Mouse (Mus musculus): ENCODE results near the gene Ptk7.

Ptk7 gene

DNA sequence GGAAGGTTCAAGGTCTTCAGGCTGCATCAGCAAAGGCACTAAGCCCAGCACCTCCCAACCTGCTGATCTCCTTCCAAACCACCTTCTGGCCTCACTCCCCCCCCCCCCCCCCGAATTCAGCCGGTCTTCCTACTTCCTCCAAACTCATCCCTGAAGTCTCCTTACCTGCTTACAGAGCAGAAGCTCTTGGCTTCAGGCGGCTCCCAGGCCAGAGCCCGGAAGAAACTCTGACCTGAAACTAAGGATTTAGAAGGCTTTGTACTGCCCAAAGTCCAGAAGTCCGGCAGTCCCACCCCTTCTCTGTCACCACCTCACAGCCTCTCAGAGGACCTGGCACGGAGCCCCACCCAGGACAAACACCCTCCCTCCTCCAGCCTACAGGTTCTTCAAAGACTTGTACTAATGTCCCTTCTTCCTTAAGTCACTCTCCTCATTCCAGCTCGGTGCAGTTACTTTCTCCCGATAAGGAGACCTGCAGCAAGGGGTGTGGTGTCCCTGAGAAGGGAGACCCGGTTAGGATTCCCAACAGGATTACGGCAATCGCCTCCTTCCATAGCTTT is 15.7 kb upstream of the Ptk7 start:
- in situ Hi-C loops (cut with MboI, MseI), result no loop called here

DNA sequence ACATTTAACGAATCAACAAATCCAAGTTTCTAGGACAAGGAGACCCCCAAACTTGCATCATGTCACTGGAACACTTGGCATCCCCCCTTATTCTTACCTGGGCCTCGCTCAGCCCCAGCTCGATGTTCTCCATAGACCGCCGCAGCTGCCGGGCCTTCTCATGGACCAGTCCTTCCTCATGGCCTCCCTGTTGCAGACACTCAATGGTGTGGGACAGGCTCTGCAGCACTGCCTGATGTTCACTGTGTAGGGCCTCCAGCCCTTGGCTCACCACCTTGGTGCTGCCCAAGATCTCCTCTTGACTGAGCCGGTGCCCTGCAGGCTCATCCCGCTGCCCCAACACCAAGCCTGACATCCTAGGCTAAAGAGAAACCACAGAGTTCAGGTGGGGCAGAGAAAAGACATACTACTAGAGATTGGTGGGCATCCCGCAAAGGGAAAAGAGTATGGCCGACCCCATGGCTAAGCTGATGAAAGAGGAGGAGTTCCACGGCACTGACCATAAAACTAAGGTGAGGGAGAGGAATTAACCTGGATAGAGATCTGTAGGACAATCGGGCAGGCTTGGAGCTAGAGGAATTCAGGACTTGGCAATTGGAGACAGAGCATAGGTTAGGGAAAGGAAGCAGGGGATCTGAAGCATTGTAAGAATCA is 15.0 kb upstream of the Ptk7 start:
- in situ Hi-C loops (cut with MboI, MseI), result no loop called here

DNA sequence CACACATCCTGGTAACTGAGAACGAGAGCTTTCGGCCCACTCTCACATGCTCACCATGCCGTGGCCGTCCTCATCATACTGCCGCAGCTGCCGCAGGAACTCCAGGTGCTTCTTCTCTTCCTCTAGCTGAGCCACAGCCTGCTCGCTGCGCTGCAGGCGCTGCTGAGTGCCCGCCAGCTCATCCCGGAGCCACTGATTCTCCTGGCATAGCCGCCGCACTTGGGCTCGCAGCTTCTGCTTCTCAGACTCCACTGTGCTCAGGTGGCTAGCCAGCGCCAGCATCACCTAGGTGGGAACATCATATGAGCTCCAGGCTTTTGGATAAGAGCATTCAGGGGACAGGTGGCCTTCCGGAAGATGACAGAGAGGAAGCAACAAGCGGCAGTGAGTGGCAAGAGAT is 12.8 kb upstream of the Ptk7 start:
- in situ Hi-C loops (cut with MboI, MseI), result no loop called here

DNA sequence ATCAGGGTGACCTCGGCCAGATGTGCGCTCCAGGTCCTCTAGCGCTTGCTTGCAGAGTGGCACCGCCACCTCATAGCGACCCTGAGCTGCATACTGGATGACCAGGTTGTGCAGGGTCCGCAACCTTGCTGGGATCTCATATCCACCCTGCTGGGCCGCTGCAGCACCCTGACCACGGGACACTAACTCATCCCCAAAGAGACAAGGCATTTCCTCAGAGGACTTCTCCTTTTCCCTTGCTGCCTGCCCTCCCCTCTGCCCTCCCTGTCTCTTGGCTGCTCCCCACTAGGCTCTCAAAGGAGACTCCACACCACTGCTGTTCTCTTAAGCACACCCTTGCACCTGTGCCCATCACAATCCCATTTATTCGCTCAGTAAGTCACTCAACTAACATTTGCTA is 10.6 kb upstream of the Ptk7 start:
- in situ Hi-C loops (cut with MboI, MseI), result no loop called here

DNA sequence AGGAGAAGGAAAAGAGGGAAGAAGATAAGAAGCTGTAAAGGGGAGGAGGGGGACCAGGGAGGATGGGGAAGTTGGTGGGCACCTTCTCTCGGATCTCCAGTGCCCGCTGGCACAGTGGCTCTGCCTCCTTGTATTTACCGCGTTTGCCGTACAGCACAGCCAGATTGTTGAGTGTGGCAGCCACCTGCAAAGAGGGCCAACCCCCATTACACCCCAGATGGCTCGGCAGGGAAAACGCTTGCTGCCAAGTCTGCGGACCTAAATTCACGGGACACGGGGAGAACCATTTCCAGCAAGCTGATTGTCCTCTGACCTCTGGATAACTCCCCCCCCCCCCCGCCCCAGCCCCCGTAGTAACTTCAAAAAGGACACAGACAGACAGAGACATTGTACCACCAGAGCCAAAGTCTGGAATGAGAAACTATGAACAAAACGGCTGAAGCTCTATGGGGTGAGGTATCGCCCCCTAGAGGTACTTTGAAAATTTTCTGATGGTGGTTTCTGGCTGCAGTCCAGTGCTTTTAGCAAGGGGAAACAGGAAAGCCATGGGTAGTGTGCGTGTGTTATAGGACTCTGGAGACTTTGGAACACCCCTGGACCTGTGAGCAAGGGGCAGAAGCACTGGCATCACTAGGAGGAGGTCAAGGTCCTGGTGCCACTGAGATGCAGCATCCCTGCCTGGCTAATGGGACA is 7.7 kb upstream of the Ptk7 start:
- in situ Hi-C loops (cut with MboI, MseI), result no loop called here

DNA sequence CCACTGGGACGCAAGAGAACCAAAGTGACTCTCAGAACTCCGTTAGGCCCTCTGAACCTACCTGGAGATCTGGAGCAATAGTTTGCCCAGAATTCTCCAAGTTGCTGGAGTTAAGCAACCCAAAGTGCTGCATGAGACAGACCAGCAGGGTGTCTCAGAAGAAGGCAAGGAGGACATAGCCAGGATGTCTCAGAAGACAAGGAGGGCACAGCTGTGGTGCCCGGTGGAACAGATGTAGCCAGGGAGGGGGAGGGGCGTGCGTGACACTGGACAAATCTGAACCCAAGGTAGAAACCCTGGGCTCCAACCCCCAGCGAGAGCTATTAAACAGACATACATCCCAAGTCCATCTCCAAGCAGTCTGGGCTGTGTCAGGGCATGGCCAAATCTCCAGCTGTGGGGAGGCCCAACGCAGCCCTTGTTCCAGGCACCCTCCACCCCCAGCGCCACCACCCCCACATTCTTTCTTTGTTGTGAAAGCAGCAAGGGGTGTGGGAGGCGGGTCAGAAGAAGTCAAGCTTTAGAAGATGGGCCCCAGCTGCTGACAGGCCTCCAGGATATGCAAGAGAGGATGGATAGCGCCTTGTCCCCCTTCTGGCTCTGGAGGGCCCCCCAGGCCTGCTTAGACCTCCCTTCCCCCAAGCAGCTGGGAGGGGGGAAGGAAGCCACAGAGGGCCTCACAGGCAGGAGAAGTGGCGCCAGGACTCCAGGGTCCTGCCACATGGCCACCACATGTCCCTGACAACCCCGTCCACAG is 559 bp upstream of the Ptk7 start:
- in situ Hi-C loops (cut with MboI, MseI), result no loop called here

DNA sequence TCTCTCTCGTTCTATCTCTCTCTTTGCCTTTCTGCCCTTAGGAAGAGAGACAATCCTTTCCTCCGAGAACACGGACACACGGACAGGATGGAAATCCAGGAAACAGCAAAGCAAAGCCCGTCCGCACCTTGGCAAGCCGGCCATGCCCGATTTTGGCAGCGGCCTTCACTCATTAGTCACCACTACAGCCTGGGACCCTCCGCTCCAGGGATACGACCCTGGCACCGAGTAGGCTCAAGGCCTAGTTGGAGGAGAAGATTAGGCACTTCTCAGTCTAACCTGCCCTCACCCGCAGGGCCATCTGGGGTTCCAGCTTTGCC is 873 bp downstream of the Ptk7 start:
- in situ Hi-C loops (cut with MboI, MseI), result no loop called here

DNA sequence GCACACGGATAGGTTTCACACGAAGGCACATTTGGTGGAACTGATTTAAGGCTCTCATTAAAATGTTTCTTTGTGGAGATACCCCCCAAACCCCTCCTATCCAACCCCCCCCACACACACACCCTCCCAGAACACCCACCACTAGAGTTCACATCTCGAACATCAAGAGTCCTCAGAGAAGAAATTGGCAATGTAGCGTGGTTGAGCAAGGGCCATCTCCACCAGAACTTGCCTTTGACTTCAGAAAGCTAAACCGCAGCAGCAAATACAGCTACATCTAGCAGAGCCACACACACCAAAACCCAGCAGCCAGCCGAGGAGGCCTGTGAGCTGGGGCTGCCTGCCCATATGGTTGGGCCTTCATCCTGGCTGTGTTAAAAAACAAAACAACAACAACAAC is 1.9 kb downstream of the Ptk7 start:
- in situ Hi-C loops (cut with MboI, MseI), result no loop called here

DNA sequence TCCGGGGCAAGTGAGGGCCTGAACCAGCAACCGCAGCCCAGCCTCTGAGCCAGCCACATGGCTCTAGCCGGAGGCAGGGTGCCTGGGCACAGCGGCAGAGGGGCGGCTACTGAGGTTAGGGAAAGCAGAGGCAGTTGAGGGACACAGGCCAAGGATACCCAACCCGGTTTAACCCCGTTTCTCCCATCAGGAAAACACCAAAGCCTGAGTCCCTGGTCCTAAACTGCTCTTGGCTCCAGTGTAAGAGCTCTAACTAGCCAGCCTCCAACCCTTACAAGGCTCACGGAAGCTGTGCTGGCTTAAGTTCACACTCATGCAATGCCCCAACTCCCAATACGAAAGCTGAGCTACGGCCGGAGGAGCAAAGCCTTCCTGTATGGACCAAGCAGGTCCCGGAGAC is 4.7 kb downstream of the Ptk7 start:
- in situ Hi-C loops (cut with MboI, MseI), result loop anchor here in 1 of 2 experiments (5.0 kb wide), 1 partner anchor 97 kb away; no protein-coding TSS in a partner anchor

DNA sequence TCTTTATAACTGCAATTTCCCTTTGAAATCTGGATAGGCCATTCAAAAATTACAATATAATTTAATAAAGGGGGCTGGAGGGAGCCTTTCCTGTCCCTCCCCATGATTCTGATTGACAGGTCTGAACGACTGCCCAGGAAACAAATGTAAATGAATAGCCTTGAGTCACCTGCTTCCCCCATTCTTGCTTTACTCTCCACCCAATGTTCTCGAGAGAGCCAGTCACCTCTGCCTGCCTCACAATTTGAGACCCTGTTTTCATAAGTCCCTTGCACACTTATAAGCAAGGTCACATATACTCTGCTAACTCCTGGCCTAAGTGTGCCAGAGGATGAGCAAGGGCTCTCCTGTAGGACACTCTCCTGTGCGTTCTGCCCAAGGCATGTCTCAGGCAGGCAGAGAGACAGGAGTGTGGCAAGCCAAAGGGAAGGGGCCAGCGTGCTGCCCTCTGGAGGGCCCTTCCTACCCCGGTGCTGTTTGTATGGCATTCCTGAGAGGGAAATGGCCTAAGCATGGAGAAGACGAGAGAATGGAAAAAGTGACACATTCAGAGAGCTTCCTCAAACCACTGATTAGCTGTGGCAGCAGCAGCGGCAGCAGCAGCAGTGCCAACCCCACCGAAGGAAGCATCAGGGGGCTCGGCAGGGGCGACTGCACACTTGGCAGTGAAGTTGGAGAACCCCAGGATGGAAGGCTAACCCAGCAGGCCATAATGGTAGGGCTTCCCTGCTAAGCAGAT is 5.3 kb downstream of the Ptk7 start:
- in situ Hi-C loops (cut with MboI, MseI), result loop anchor here in 1 of 2 experiments (5.0 kb wide), 1 partner anchor 97 kb away; no protein-coding TSS in a partner anchor

DNA sequence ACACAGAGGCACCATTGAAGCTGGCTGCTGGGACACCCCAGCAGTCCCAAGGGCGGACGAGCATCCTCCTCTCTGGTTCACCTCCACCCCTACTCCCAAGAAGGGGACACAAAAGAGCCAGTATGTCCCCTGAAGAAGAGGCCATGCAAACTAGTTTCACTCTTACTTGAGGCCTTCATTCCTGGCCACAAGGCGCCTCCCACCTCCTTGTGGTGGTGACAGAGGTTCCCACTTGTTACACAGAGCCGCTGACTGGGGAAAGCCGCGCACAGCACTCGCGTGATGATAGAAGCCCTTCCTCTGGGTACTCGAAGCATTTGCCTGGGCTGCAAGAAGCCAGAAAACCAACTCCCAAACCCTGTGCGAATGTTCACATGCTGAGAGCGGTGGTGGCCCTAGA is 7.0 kb downstream of the Ptk7 start:
- in situ Hi-C loops (cut with MboI, MseI), result loop anchor here in 1 of 2 experiments (5.0 kb wide), 1 partner anchor 95 kb away; no protein-coding TSS in a partner anchor

DNA sequence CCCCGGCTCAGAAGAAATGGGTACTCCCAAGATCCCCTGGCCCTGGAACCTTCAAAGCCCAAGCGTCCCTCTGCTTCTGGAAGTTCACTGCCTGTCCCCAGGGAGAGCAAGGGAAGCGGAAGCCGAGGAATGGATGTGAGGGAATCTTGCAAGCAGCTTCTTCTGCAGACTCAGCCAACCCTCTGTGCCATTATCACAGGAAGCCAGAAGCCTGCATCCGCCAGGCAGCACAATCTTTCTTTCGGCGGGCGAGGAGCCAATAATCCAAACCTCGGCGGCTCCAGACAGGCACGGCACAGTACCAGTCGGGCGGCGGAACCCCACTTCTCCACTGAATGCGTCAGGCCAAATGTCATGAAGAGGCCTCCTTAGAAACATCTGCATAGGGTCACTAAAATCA is 8.0 kb downstream of the Ptk7 start:
- in situ Hi-C loops (cut with MboI, MseI), result loop anchor here in 1 of 2 experiments (5.0 kb wide), 1 partner anchor 94 kb away; no protein-coding TSS in a partner anchor

DNA sequence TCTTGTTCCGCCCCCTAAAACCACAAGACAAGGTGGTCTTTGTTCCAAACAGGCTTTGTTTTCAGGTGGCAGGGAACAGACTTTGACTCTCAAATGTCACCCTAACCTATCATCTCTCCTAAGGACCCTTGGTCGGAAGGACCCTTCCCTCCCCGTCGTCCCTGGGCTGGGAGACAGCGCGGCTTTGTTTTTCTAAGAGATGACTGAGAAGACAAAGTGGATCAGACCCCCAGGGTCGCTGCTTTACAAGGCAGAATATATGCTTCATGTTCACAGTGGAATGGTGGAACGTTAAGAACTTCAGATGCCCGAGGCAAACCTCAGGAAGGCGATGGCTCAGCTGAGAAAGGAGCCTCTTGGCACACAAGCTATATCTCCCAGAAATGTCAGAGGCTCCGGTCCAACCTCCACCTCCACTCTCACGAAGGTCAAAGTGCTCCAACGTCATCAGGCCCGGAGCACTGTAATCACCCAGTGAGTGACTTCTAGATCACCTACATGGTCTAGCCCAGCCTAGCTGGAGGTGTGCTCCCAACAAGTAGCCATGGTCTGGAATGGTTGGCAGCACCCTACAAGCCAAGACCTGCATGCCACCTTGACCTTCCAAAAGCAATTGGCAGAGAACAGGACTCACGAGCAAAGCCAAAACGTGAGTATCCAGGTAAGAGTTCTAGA is 9.5 kb downstream of the Ptk7 start:
- in situ Hi-C loops (cut with MboI, MseI), result loop anchor here in 1 of 2 experiments (5.0 kb wide), 1 partner anchor 93 kb away; no protein-coding TSS in a partner anchor

DNA sequence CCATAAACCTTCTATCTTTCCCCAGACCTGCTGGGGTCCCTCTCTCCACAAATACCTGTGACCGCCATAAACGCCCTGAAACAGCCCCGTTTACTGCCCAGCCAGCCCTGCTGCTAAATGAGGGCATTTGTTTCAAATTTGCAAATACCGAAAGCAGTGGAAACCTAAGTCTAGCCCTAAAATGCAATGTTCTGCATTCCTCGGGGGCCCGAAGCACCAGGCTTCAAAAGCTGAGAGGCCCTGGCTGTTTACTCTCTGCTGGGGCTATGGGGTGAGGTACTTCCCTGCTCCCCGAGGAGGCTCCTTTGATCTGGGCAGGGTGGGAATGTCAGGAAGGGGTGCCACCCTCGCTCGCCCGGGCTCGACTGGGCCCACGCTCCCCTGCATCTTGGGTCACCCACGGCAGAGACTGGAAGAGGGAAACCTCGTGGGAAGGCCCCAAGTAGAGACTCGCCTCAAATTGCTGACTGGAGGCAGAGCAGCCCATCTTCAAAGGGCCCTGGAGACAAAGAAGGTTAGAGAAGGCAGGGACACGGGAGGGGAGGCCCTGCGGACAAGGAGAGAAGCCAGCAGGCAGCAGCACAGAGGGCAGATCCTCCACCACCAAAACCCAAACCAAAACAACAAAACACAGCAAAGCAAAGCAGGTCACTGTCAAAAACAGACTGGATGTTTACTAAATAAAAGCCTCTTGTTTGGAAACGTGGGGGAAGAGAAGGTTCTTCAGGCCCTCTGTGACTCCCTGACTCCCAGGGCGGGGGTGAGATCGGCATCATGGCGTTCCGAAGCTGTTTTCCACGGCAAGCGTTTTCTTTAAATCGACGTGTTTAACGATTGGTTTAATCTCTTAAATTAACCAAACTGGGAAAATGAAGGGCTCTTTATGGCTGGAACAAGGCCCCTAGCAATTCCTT is 10.3 kb downstream of the Ptk7 start:
- in situ Hi-C loops (cut with MboI, MseI), result no loop called here

DNA sequence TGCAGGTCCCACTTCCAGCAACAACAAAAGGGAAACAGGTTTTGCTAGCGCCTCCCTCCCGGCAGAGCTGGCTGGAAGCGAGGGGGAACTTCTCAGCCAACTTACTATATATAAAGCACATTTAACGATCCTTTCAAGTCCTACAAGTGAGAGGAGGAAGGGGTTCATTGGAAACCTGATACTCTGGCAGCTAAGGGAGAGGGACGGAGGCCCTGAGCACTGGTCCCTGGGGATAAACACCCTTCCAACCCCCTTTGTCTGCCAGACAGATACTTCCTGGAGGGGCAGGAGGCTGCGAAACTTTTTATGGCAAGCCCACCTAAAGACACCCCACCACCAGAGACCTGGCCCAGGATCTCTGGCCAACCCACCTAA is 10.9 kb downstream of the Ptk7 start:
- in situ Hi-C loops (cut with MboI, MseI), result no loop called here

DNA sequence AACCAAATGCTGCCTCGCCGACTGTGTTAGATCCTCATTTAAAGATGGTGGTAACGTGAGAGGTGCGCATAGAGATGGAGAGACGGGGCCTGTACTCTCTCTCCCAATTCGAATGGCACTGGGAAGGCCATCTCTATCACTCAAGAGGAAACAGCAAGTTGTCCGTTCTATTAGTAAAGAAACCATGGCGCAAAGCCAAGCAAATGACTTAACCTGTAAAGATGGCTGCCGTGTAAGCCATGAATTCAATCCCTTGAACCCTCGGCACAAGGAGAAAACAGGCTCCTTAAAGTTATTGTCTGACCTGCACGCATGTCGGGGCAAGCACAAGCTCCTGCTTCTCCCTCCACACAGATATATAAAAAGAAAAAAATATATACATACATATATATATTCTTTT is 11.5 kb downstream of the Ptk7 start:
- in situ Hi-C loops (cut with MboI, MseI), result no loop called here

DNA sequence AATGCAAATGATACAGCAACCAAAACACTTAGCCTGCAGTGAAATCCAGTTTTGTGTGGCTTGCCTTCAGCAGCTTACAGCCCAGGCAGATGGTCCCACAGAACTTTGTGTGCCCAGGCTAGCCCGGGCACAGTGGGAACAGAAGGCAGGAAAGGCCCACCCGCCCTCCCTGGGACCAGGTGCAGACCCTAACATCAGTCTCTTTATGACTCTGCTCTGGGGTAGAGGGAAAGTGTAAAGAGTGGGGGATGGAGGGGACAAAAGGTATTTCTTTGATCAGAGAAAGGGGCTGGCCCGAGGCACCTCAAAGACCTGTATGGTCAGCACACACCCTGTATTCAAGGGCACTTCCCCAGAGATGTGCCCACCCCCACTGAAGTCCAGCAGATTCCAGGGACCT is 16.1 kb downstream of the Ptk7 start:
- in situ Hi-C loops (cut with MboI, MseI), result no loop called here

DNA sequence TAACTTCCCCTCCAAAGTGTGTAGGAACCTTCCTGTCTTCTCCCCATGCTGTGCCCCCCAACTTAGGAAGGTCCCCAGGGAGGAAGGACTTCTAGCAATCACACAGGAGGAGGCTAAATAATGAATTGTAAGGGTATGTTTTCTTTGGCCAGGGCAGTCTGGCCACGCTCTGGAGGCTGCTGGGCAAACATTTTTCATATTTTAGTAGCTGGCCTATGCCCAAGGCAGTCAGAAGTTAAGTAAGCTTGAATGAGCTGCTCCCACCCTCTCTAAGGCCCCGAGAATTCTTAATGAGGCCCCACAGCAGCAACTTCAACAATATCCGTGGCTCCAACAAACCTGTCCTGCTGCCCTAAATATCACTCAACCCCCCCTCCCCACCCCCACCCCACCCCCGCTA is 16.5 kb downstream of the Ptk7 start:
- in situ Hi-C loops (cut with MboI, MseI), result no loop called here

DNA sequence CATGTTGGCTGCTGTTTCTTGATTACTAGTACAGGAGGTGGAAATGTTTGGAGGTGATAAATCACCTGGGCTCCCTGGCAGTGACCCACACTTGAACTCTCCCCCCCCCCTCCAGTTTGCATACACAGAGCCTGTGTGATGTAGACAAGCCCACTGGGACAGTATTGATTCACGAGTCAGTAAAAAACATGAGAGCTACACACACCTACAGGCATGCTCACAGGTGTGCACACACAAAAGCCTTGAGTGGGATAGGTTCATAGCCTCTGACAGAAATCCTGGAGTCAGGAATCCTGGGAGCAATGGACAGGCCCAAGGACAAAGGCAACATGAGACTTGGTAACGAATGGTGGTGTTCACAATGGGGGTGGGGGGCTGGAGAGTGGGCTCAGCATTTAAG is 17.1 kb downstream of the Ptk7 start:
- in situ Hi-C loops (cut with MboI, MseI), result no loop called here

DNA sequence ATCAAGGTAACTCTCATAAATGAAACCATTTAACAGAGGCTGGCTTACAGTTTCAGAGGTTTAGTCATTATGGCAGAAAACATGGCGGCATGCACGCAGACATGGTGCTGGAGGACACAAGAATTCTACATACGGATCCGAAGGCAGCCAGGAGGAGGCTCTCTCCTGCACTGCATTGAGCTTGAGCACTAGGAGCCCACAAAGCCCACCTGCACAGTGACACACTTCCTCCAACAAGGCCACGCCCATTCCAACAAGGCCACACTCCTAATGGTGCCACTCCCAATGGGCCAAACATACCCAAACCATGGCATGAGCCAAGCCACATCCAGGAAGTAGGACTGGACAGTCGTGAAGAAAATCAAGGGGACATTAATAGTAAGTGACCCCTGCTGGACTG is 18.0 kb downstream of the Ptk7 start:
- in situ Hi-C loops (cut with MboI, MseI), result no loop called here

All from T-helper 17 cell (primary cell).